In genomic region chrX:9243381-9243864, GRCm38 (mm10) we compare ENCODE assay signal across 10 mouse cellular contexts. TPM values are rescaled to one million over a fixed set of nuclear protein-coding genes. Genes with fewer than 3 reads are reported as not detected.
DNase-seq lines count a peak whose midpoint lies in the region; ATAC-seq and TF ChIP-seq lines count a peak whose summit lies in the region.
"Had no signal": no experiment of that assay in that cellular context is flagged by ENCODE, and none has a peak within 500 bp of the region (broad histone marks: within the 10 kb centered on the region; RNA-seq: fewer than 3 reads in every experiment).

No protein-coding gene starts in this region.

- no peak overlapping the region for H3K4me2 ChIP-seq in limb, embryonic 14.5 days (replicated peaks; ENCODE audit: low read depth, low read length, severe bottlenecking)

- whole genome bisulfite sequencing in kidney, adult 2 months, result 38% methylated on average over 8 of the region's 8 CpGs
- 38% methylated on average over 8 of the region's 8 CpGs for WGBS in limb, embryonic 14.5 days

- no peak overlapping the region for H3K9ac ChIP-seq in limb, embryonic 14.5 days (ENCODE audit: low read depth, low read length, severe bottlenecking)

- peak; percentile 6 to 29 for DNase-seq in adrenal gland, adult (ENCODE audit: inconsistent age in 2 of 2, low spot score in 1 of 2)
- DNase-seq in adrenal gland, postnatal 4 days (ENCODE audit: low spot score in 2 of 2), result no peak
- DNase-seq in kidney, adult 2 months, result peak; percentile 7
- no peak for DNase-seq in kidney, adult 18-20 months
- peak; percentile 2 to 15 for DNase-seq in adrenal gland, postnatal 36 days
- peak; percentile 46 for DNase-seq in limb, embryonic 14.5 days (ENCODE audit: low spot score)
- no peak for DNase-seq in retina, embryonic 14.5 days (ENCODE audit: low spot score)
- DNase-seq in layer of hippocampus, postnatal 36 days, result no peak

- no peaks in the 10 kb centered on the region for H3K36me3 ChIP-seq in kidney, adult 2 months (ENCODE audit: control insufficient read depth, insufficient read depth, low read length)
- H3K36me3 ChIP-seq in limb, embryonic 14.5 days (ENCODE audit: control insufficient read depth, insufficient read depth, low read length), result no peaks in the 10 kb centered on the region

- no peak for TF ChIP-seq CTCF in kidney, adult 2 months (conservative IDR thresholded peaks at IDR 0.05; ENCODE audit: insufficient read depth, insufficient read length, low read depth, low read length)

- TF ChIP-seq POLR2A in kidney, adult 2 months (IDR thresholded peaks at IDR 0.05; ENCODE audit: low read depth, low read length), result no peak
- no peak for TF ChIP-seq POLR2A in limb, embryonic 14.5 days (IDR thresholded peaks at IDR 0.05; ENCODE audit: borderline replicate concordance, extremely low read depth, insufficient read depth, insufficient read length)

- no peaks in the 10 kb centered on the region for H3K27me3 ChIP-seq in kidney, adult 2 months (replicated peaks; ENCODE audit: control insufficient read depth, insufficient read depth, low read length)
- no peaks in the 10 kb centered on the region for H3K27me3 ChIP-seq in limb, embryonic 14.5 days (ENCODE audit: control insufficient read depth, insufficient read depth, low read length)

- no peaks in the 10 kb centered on the region for H3K9me3 ChIP-seq in limb, embryonic 14.5 days (ENCODE audit: control insufficient read depth, low read length)

- no peak overlapping the region for H3K4me3 ChIP-seq in kidney, adult 2 months (ENCODE audit: insufficient read depth, low read depth, low read length)
- H3K4me3 ChIP-seq in limb, embryonic 14.5 days (replicated peaks; ENCODE audit: low read length), result no peak overlapping the region

- no peak overlapping the region for H3K27ac ChIP-seq in kidney, adult 2 months (ENCODE audit: insufficient read depth, low read depth, low read length)
- H3K27ac ChIP-seq in limb, embryonic 14.5 days (replicated peaks; ENCODE audit: low read depth, low read length), result no peak overlapping the region

- ATAC-seq in limb, embryonic 14.5 days (ENCODE audit: low FRiP score, low read depth), result no peak; the same call in 1 of the 2 replicates

- no peaks in the 10 kb centered on the region for H3K4me1 ChIP-seq in kidney, adult 2 months (ENCODE audit: control insufficient read depth, insufficient read depth, low read length)
- no peaks in the 10 kb centered on the region for H3K4me1 ChIP-seq in limb, embryonic 14.5 days (ENCODE audit: control insufficient read depth, insufficient read depth, low read length)

RNA-seq across cellular contexts. Expression of gene Gm14862, which starts 13.3 kb away (rescaled TPM):
- total RNA-seq in adrenal gland, postnatal 4 days (2021), result not detected
- not detected in 2 replicates for polyA plus RNA-seq in kidney, adult 2 months (2012; rRNA removed)
- not detected for total RNA-seq in adrenal gland, postnatal 36 days (2021)
- polyA plus RNA-seq in limb, embryonic 14.5 days (2012; rRNA removed), result not detected in 2 replicates
- polyA plus RNA-seq in limb, embryonic 14.5 days (2014; fragmentation: Nextera tagmentation; extraction: Ambion mirVana), result not detected in 2 replicates
- not detected for total RNA-seq in layer of hippocampus, postnatal 36 days (2021)
- total RNA-seq: heart, postnatal 14 days had no signal
- polyA plus RNA-seq: neural tube, embryonic 11.5 days had no signal

RNA-seq across cellular contexts. Expression of gene Xk, which starts 29.1 kb away (rescaled TPM):
- 1 to 10 TPM; 3.0 to 3.4 TPM for total RNA-seq in adrenal gland, postnatal 4 days (2021)
- 0.28 and 0.37 TPM in 2 replicates for polyA plus RNA-seq in kidney, adult 2 months (2012; rRNA removed)
- total RNA-seq in adrenal gland, postnatal 36 days (2021), result 1 to 10 TPM; 1.5 TPM
- polyA plus RNA-seq in limb, embryonic 14.5 days (2012; rRNA removed), result 0.84 and 0.95 TPM in 2 replicates
- 0.80 and 0.86 TPM in 2 replicates for polyA plus RNA-seq in limb, embryonic 14.5 days (2014; fragmentation: Nextera tagmentation; extraction: Ambion mirVana)
- total RNA-seq in layer of hippocampus, postnatal 36 days (2021), result 10 to 100 TPM; 14.9 to 16.7 TPM

RNA-seq across cellular contexts. Expression of gene H2al1m, which starts 40.1 kb away (rescaled TPM):
- total RNA-seq in adrenal gland, postnatal 4 days (2021), result 1 to 10 TPM in 1 of 2 experiments, not detected in 1; 1.1 TPM
- not detected in 2 replicates for polyA plus RNA-seq in kidney, adult 2 months (2012; rRNA removed)
- under 1 TPM in 1 of 2 experiments, not detected in 1; 0.86 TPM for total RNA-seq in adrenal gland, postnatal 36 days (2021)
- polyA plus RNA-seq in limb, embryonic 14.5 days (2012; rRNA removed), result 0.85 TPM in 1 of 2 replicates, not detected in the other
- polyA plus RNA-seq in limb, embryonic 14.5 days (2014; fragmentation: Nextera tagmentation; extraction: Ambion mirVana), result not detected in 2 replicates
- under 1 TPM in 1 of 2 experiments, not detected in 1; 0.72 TPM for total RNA-seq in layer of hippocampus, postnatal 36 days (2021)
- polyA plus RNA-seq: neural tube, embryonic 11.5 days had no signal

RNA-seq across cellular contexts. Expression of gene Lancl3, which starts 43.7 kb away (rescaled TPM):
- 1 to 10 TPM; 2.1 to 2.6 TPM for total RNA-seq in adrenal gland, postnatal 4 days (2021)
- 0.50 and 0.72 TPM in 2 replicates for polyA plus RNA-seq in kidney, adult 2 months (2012; rRNA removed)
- total RNA-seq in adrenal gland, postnatal 36 days (2021), result 1 to 10 TPM; 1.9 to 5.4 TPM
- 0.29 and 0.60 TPM in 2 replicates for polyA plus RNA-seq in limb, embryonic 14.5 days (2012; rRNA removed)
- polyA plus RNA-seq in limb, embryonic 14.5 days (2014; fragmentation: Nextera tagmentation; extraction: Ambion mirVana), result 0.63 and 0.93 TPM in 2 replicates
- total RNA-seq in layer of hippocampus, postnatal 36 days (2021), result 1 to 10 TPM; 5.6 to 5.7 TPM

Comparison
In these comparisons a context has a peak if more than half of its experiments do, and no peak if none do; other contexts are left out.
1. DNase-seq: peak in adrenal gland, adult (2 of 2), kidney, adult 2 months (single experiment), adrenal gland, postnatal 36 days (2 of 2) and limb, embryonic 14.5 days (single experiment); none in adrenal gland, postnatal 4 days (0 of 2), kidney, adult 18-20 months (single experiment), retina, embryonic 14.5 days (single experiment) and layer of hippocampus, postnatal 36 days (0 of 2).